Mouse (Mus musculus) liver, postnatal 0 days (tissue): Measurements from ENCODE around the gene Lyz2.

Source experiments
- CTCF ChIP-seq: sonication (generic); IDR thresholded peaks from 2 replicates; pipeline ENCODE4 v1.5.1; 2016; ENCODE audit warnings: antibody characterized with exemption, low read depth
- EP300 ChIP-seq: IDR thresholded peaks from 2 replicates; pipeline ENCODE4 v1.6.1; 2016; ENCODE audit warnings: antibody characterized with exemption, low read depth, mild to moderate bottlenecking

DNA sequence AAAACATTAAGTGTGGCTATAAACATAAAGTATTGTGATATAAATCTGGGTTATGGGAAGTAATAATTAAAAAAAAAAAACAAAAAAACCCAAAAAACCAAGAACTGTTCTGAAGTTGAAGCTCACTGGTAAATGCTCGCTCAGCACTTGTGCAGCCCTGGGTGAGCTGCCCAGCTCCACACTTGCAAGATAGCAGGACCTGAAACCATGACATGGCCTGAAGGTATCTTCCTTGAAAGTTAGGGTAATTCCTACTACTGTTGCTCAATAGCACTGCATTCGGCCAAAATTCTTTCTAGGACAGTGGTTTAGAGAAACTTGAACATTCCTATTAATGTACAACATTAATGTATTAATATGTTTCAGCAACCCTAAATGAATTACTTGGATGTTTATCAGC is 31.0 kb upstream of the Lyz2 start:
- TF ChIP-seq CTCF (no peak), EP300 (no peak)
